Mouse (Mus musculus) hindbrain, embryonic 11.5 days (tissue): ENCODE results near the gene Vps35l. TPM values are rescaled to one million over a fixed set of nuclear protein-coding genes. Genes with fewer than 3 reads are reported as not detected.

Source experiments
- ATAC-seq: fragments of 200-750 bp; cut with Nextera tagmentation; 2 replicates; pipeline ENCODE4 v1.8.0; 2017; ENCODE audit warnings: mild to moderate bottlenecking, moderate TSS enrichment, moderate library complexity; ENCODE audit not compliant: low FRiP score
- DNase-seq: peaks from one replicate; pipeline ENCODE4 v3.0.0-alpha.2; 2015; ENCODE audit warnings: low spot score
- H3K27ac ChIP-seq: fragments of 300-500 bp; sonication (generic); 2 replicates; pipeline ENCODE4 v1.5.1; 2014; ENCODE audit warnings: mild to moderate bottlenecking, low read depth, low read length
- H3K27me3 ChIP-seq: fragments of 300-500 bp; sonication (generic); 2 replicates; pipeline ENCODE4 v1.6.1; 2014; ENCODE audit warnings: mild to moderate bottlenecking, low read length, moderate library complexity, mixed read lengths; ENCODE audit not compliant: control insufficient read depth, insufficient read depth
- H3K36me3 ChIP-seq: fragments of 300-500 bp; sonication (generic); 2 replicates; pipeline ENCODE4 v1.6.1; 2014; ENCODE audit warnings: mild to moderate bottlenecking, low read length, moderate library complexity, mixed read lengths; ENCODE audit not compliant: control insufficient read depth, insufficient read depth
- H3K4me1 ChIP-seq: fragments of 300-500 bp; sonication (generic); replicated peaks from 2 replicates; pipeline ENCODE4 v1.6.1; 2014; ENCODE audit warnings: low read length, mixed read lengths; ENCODE audit not compliant: control insufficient read depth, insufficient read depth
- H3K4me2 ChIP-seq: fragments of 300-500 bp; sonication (generic); replicated peaks from 2 replicates; pipeline ENCODE4 v1.6.1; 2014; ENCODE audit warnings: mild to moderate bottlenecking, low read depth, low read length
- H3K4me3 ChIP-seq: fragments of 300-500 bp; sonication (generic); 2 replicates; pipeline ENCODE4 v1.5.1; 2014; ENCODE audit warnings: low read depth, low read length
- H3K9ac ChIP-seq: fragments of 300-500 bp; sonication (generic); 2 replicates; pipeline ENCODE4 v1.6.1; 2014; ENCODE audit warnings: low read depth, low read length
- H3K9me3 ChIP-seq: fragments of 300-500 bp; sonication (generic); 2 replicates; pipeline ENCODE4 v1.6.1; 2016; ENCODE audit warnings: low read length; ENCODE audit not compliant: control insufficient read depth
- WGBS: fragments of 180-500 bp; shearing (Covaris S2); extraction: QIAGEN DNeasy Blood & Tissue Kit; methylation state at CpG from one replicate; pipeline ENCODE4 v1.1.7; 2014; 5-methylcytosine and 5-hydroxymethylcytosine counted together
- polyA plus RNA-seq: library from polyadenylated mRNA; unstranded; fragments of >200 nt; fragmentation: Nextera tagmentation; extraction: Ambion mirVana; gene quantifications from 2 replicates; pipeline ENCODE4 v1.2.1, GENCODE M21; 2014

Vps35l gene
- 74.4 and 83.3 TPM in 2 replicates for polyA plus RNA-seq

DNA sequence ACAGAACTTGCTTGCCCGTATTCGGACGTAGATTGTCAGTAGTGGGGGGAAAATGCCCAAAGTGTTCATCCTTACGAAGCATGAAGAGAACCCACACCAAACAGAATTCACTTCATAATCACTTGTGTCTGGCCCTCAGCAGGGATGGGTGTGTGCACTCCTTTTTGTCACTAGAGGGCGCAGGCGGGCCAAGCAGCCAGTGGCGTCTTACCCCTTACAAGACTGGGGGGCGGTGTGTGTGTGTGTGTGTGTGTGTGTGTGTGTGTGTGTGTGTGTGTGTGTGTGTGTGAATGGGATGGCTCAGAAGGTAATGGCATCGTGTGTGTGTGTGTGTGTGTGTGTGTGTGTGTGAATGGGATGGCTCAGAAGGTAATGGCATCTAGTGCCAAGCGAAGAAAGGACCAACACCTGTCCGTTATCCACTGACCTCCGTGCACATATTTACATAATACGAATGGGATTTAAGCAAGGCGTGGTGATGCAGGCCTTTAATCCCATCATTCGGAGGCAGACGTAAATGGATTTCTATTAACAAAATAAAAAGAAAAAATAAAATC, at the start of gene Vps35l:
Gene Vps35l (plus strand): TSS at position 252 of the 557 bp plus-strand sequence.
- Histone ChIP-seq H3K27ac (peak within 1 kb of the TSS; percentile 33; the same call in 1 of the 2 replicates), H3K4me2 (peak within 1 kb of the TSS; percentile 63), H3K36me3 (no peaks in the 10 kb centered on the region), H3K4me3 (peak within 1 kb of the TSS; percentile 71), H3K9me3 (no peaks in the 10 kb centered on the region), H3K9ac (peak within 1 kb of the TSS; percentile 67), H3K27me3 (no peaks in the 10 kb centered on the region), H3K4me1 (no peaks in the 10 kb centered on the region)
- WGBS = 3% methylated on average over 15 of the region's 16 CpGs
- ATAC-seq = peak; percentile 91
- DNase-seq = peak; percentile 91

- H3K9me3 ChIP-seq = no peaks in the 10 kb centered on the region
- 90% methylated on average over 2 of the region's 2 CpGs for WGBS
- no peaks in the 10 kb centered on the region for H3K4me1 ChIP-seq
- DNase-seq (no peak), ATAC-seq (no peak)
- H3K4me3 ChIP-seq = no peak overlapping the region
- no peak overlapping the region for H3K4me2 ChIP-seq
- H3K27ac ChIP-seq = no peak overlapping the region
- no peak overlapping the region for H3K9ac ChIP-seq
- no peaks in the 10 kb centered on the region for H3K27me3 ChIP-seq
- peaks cover 10% of the 10 kb centered on the region for H3K36me3 ChIP-seq
These were observed 48.7 kb upstream of the Vps35l start for GRCm38 (mm10) chr7:118691287-118691686.

GRCm38 (mm10) chr7:118696146-118696545, 43.9 kb upstream of the Vps35l start:
- no peak for DNase-seq
- WGBS = 95% methylated on average over 6 of the region's 6 CpGs
- no peak overlapping the region for H3K9ac ChIP-seq
- no peak overlapping the region for H3K4me3 ChIP-seq
- H3K4me2 ChIP-seq = no peak overlapping the region
- H3K36me3 ChIP-seq = peaks cover 8% of the 10 kb centered on the region; the same call in 1 of the 2 replicates
- no peak overlapping the region for H3K27ac ChIP-seq
- no peaks in the 10 kb centered on the region for H3K9me3 ChIP-seq
- H3K27me3 ChIP-seq = no peaks in the 10 kb centered on the region
- no peak for ATAC-seq
- no peaks in the 10 kb centered on the region for H3K4me1 ChIP-seq

GRCm38 (mm10) chr7:118697168-118697567, 42.9 kb upstream of the Vps35l start:
- WGBS = 86% methylated on average over 4 of the region's 4 CpGs
- H3K4me3 ChIP-seq = no peak overlapping the region

GRCm38 (mm10) chr7:118698882-118699281, 41.1 kb upstream of the Vps35l start:
- Histone ChIP-seq H3K4me1 (no peaks in the 10 kb centered on the region), H3K27ac (no peak overlapping the region), H3K27me3 (no peaks in the 10 kb centered on the region), H3K4me3 (no peak overlapping the region), H3K4me2 (no peak overlapping the region), H3K9ac (no peak overlapping the region), H3K36me3 (0 out of 2 replicates have a peak, but pooled peaks cover 5% of the 10 kb centered on the region), H3K9me3 (no peaks in the 10 kb centered on the region)
- 94% methylated on average over 9 of the region's 9 CpGs for WGBS
- DNase-seq = no peak
- ATAC-seq = no peak

More at GRCm38 (mm10) chr7:118697168-118697567, 42.9 kb upstream of the Vps35l start:
- ATAC-seq (no peak), DNase-seq (no peak)
- Histone ChIP-seq H3K9me3 (no peaks in the 10 kb centered on the region), H3K9ac (no peak overlapping the region), H3K4me1 (no peaks in the 10 kb centered on the region), H3K4me2 (no peak overlapping the region), H3K27me3 (no peaks in the 10 kb centered on the region), H3K36me3 (0 out of 2 replicates have a peak, but pooled peaks cover 5% of the 10 kb centered on the region), H3K27ac (no peak overlapping the region)

DNA sequence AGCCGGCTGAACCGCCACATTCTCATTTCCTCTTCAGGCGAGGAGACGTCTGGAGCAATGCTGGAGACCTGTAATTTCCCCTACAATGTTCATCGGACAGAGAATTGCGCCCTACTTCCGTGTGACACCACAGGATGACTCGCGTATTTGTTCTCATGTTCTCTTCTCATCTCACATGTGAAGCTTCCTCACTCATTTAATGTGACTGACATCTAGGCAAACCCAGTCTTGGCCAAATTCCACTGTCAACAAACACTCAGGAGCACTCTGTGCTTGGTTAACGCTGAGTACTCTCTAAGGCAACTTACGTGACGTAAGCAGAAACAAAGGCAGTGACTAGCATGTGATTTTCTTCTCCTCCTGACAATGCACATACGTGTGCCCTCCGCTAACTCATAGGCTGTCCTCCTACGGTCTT, 36.9 kb upstream of the Vps35l start:
- DNase-seq = no peak
- no peaks in the 10 kb centered on the region for H3K9me3 ChIP-seq
- H3K36me3 ChIP-seq = no peaks in the 10 kb centered on the region
- 93% methylated on average over 15 of the region's 15 CpGs for WGBS
- no peak overlapping the region for H3K9ac ChIP-seq
- ATAC-seq = no peak
- no peak overlapping the region for H3K27ac ChIP-seq
- H3K4me1 ChIP-seq = 0 out of 2 replicates have a peak, but pooled peaks cover 2% of the 10 kb centered on the region
- H3K27me3 ChIP-seq = no peaks in the 10 kb centered on the region
- no peak overlapping the region for H3K4me3 ChIP-seq
- H3K4me2 ChIP-seq = no peak overlapping the region

GRCm38 (mm10) chr7:118704001-118704850, 35.8 kb upstream of the Vps35l start:
- H3K36me3 ChIP-seq = no peaks in the 10 kb centered on the region
- H3K27ac ChIP-seq = no peak overlapping the region
- no peaks in the 10 kb centered on the region for H3K9me3 ChIP-seq
- H3K4me2 ChIP-seq = peak overlapping the region; percentile 76
- 88% methylated on average over 9 of the region's 9 CpGs for WGBS
- no peak overlapping the region; the same call in 1 of the 2 replicates for H3K9ac ChIP-seq
- H3K27me3 ChIP-seq = no peaks in the 10 kb centered on the region
- 0 out of 2 replicates have a peak, but pooled peaks cover 2% of the 10 kb centered on the region for H3K4me1 ChIP-seq
- no peak for ATAC-seq
- no peak for DNase-seq
- H3K4me3 ChIP-seq = peak overlapping the region; percentile 72

- Histone ChIP-seq H3K4me2 (peak within 1 kb of the TSS; percentile 76), H3K4me3 (peak within 1 kb of the TSS; percentile 72), H3K36me3 (no peaks in the 10 kb centered on the region), H3K9me3 (no peaks in the 10 kb centered on the region), H3K9ac (peak within 1 kb of the TSS; percentile 89), H3K4me1 (0 out of 2 replicates have a peak, but pooled peaks cover 2% of the 10 kb centered on the region), H3K27me3 (no peaks in the 10 kb centered on the region), H3K27ac (peak within 1 kb of the TSS; percentile 74)
- WGBS = under 1% methylated on average over 66 of the region's 66 CpGs
- ATAC-seq = peak; percentile 96
- DNase-seq = peak; percentile 93
These were observed 34.7 kb upstream of the Vps35l start, which contains the start of gene Gde1 for GRCm38 (mm10) chr7:118705101-118705961. Gde1 (minus strand) TSS chr7:118705778.
